Mouse (Mus musculus): Measurements from ENCODE around the gene Kcnd3. TPM values are rescaled to one million over a fixed set of nuclear protein-coding genes. Genes with fewer than 3 reads are reported as not detected.

Gene Kcnd3
- polyA plus RNA-seq, 1 experiment from 2014 or later, result 0.02 TPM

- Histone ChIP-seq H3K9ac (replicated peaks) (no peak overlapping the region), H3K4me3 (ENCODE audit: low read depth, low read length) (no peak overlapping the region), H3K4me2 (ENCODE audit: low read depth, low read length) (no peak overlapping the region), H3K27ac (ENCODE audit: low read depth) (no peak overlapping the region), H3K36me3 (replicated peaks; ENCODE audit: insufficient read depth, low read length) (no peaks in the 10 kb centered on the region), H3K9me3 (ENCODE audit: low read length) (no peaks in the 10 kb centered on the region), H3K4me1 (ENCODE audit: insufficient read depth) (no peaks in the 10 kb centered on the region), H3K27me3 (ENCODE audit: insufficient read depth, low read length) (no peaks in the 10 kb centered on the region)
- 81% methylated on average over 8 of the region's 8 CpGs for WGBS (ENCODE audit: insufficient replicate concordance)
- ATAC-seq (no peak), DNase-seq (no peak)
- TF ChIP-seq CTCF (IDR thresholded peaks at IDR 0.05; ENCODE audit: low read depth) (no peak), EP300 (IDR thresholded peaks at IDR 0.05; ENCODE audit: low read depth) (no peak)
Observed at GRCm38 (mm10) chr3:105568403-105568802, 116.3 kb downstream of the Kcnd3 start.

DNA sequence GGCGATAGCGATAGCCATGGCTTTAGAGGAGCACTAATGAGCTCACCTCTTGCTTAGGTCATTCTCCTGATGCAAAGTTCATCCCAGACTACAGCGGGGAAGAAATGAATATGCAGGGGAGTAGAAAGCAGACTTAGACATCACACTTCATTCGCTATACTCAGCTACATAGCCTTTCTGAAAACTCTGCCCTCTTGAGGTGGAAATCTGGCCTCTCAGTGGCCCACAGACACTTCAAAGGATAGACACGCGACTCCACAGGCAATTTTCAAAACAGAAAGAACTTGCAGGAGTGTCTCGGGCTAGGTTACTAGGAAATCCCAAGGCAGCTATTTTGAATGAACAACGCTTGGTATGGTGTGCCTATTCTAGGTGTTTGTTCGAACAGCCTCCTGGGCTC is 116.7 kb downstream of the Kcnd3 start:
- 65% methylated on average over 9 of the region's 9 CpGs for WGBS (ENCODE audit: insufficient replicate concordance)
- Histone ChIP-seq H3K36me3 (replicated peaks; ENCODE audit: insufficient read depth, low read length) (no peaks in the 10 kb centered on the region), H3K9me3 (ENCODE audit: low read length) (no peaks in the 10 kb centered on the region), H3K27me3 (ENCODE audit: insufficient read depth, low read length) (no peaks in the 10 kb centered on the region), H3K4me3 (ENCODE audit: low read depth, low read length) (no peak overlapping the region), H3K27ac (ENCODE audit: low read depth) (no peak overlapping the region), H3K9ac (replicated peaks) (no peak overlapping the region), H3K4me2 (ENCODE audit: low read depth, low read length) (no peak overlapping the region), H3K4me1 (ENCODE audit: insufficient read depth) (no peaks in the 10 kb centered on the region)
- no peak for DNase-seq
- ATAC-seq, result no peak
- TF ChIP-seq CTCF (IDR thresholded peaks at IDR 0.05; ENCODE audit: low read depth) (no peak), EP300 (IDR thresholded peaks at IDR 0.05; ENCODE audit: low read depth) (no peak)

DNA sequence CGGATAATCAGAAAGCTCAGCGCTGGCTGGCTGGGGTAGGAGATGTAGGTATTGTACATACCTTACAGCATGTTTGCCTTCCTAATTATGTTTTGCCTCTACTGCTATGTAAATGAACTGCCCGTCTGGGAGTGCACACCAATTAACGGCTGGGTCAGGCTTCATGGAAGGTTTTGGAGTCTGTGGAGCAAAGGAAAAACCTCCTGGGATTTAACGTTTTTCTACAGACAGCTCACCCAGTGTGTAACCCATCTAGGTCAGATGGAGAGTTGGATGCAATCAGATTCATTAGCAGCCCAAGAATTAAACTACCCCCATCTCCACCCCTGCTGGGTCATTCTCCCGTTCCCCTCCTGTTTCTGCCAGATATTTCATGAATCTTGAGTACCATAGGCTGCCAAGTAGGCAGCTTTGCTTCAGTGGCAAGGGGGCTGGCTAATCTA is 117.2 kb downstream of the Kcnd3 start:
- no peaks in the 10 kb centered on the region for H3K27me3 ChIP-seq (ENCODE audit: insufficient read depth, low read length)
- H3K9ac ChIP-seq (replicated peaks), result no peak overlapping the region
- DNase-seq (no peak), ATAC-seq (no peak)
- 52% methylated on average over 6 of the region's 6 CpGs for WGBS (ENCODE audit: insufficient replicate concordance)
- no peak overlapping the region for H3K4me2 ChIP-seq (ENCODE audit: low read depth, low read length)
- no peak overlapping the region for H3K27ac ChIP-seq (ENCODE audit: low read depth)
- H3K9me3 ChIP-seq (ENCODE audit: low read length), result no peaks in the 10 kb centered on the region
- no peaks in the 10 kb centered on the region for H3K36me3 ChIP-seq (replicated peaks; ENCODE audit: insufficient read depth, low read length)
- no peak for TF ChIP-seq CTCF (IDR thresholded peaks at IDR 0.05; ENCODE audit: low read depth)
- no peak for TF ChIP-seq EP300 (IDR thresholded peaks at IDR 0.05; ENCODE audit: low read depth)
- no peak overlapping the region for H3K4me3 ChIP-seq (ENCODE audit: low read depth, low read length)
- no peaks in the 10 kb centered on the region for H3K4me1 ChIP-seq (ENCODE audit: insufficient read depth)

GRCm38 (mm10) chr3:105569950-105570349 is 117.8 kb downstream of the Kcnd3 start:
- WGBS (ENCODE audit: insufficient replicate concordance), result 74% methylated on average over 9 of the region's 9 CpGs
- TF ChIP-seq EP300 (IDR thresholded peaks at IDR 0.05; ENCODE audit: low read depth) (no peak), CTCF (IDR thresholded peaks at IDR 0.05; ENCODE audit: low read depth) (no peak)
- Histone ChIP-seq H3K9ac (replicated peaks) (no peak overlapping the region), H3K4me3 (ENCODE audit: low read depth, low read length) (no peak overlapping the region), H3K4me1 (ENCODE audit: insufficient read depth) (no peaks in the 10 kb centered on the region), H3K36me3 (replicated peaks; ENCODE audit: insufficient read depth, low read length) (no peaks in the 10 kb centered on the region), H3K9me3 (ENCODE audit: low read length) (no peaks in the 10 kb centered on the region), H3K27ac (ENCODE audit: low read depth) (no peak overlapping the region), H3K4me2 (ENCODE audit: low read depth, low read length) (no peak overlapping the region), H3K27me3 (ENCODE audit: insufficient read depth, low read length) (no peaks in the 10 kb centered on the region)
- DNase-seq, result no peak
- ATAC-seq, result no peak

DNA sequence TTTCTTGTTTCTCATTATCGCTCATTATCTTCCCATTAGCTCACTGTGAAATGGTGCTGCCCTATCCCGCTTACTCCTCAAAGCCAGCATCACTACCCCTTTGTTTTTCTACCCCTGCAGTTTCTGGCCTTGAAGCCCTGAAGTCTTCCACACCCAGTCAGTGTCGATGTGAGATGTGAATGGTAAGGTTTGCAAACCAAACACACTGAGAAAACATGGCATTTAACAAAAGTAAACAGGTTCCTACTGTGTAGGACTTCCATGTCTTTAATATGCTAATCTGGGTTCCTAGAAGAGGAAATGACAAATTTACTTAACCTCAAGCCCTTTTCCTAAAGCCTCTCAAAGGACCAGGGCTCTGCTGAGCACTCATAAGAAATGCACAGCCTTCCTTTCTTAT is 118.7 kb downstream of the Kcnd3 start:
- no peaks in the 10 kb centered on the region for H3K27me3 ChIP-seq (ENCODE audit: insufficient read depth, low read length)
- H3K4me2 ChIP-seq (ENCODE audit: low read depth, low read length), result no peak overlapping the region
- 42% methylated on average over 3 of the region's 3 CpGs for WGBS (ENCODE audit: insufficient replicate concordance)
- TF ChIP-seq CTCF (IDR thresholded peaks at IDR 0.05; ENCODE audit: low read depth), result no peak
- no peak for TF ChIP-seq EP300 (IDR thresholded peaks at IDR 0.05; ENCODE audit: low read depth)
- no peaks in the 10 kb centered on the region for H3K4me1 ChIP-seq (ENCODE audit: insufficient read depth)
- DNase-seq, result no peak
- ATAC-seq, result no peak
- H3K27ac ChIP-seq (ENCODE audit: low read depth), result no peak overlapping the region
- H3K36me3 ChIP-seq (replicated peaks; ENCODE audit: insufficient read depth, low read length), result no peaks in the 10 kb centered on the region
- H3K4me3 ChIP-seq (ENCODE audit: low read depth, low read length), result no peak overlapping the region
- H3K9ac ChIP-seq (replicated peaks), result no peak overlapping the region
- no peaks in the 10 kb centered on the region for H3K9me3 ChIP-seq (ENCODE audit: low read length)

- Histone ChIP-seq H3K4me2 (ENCODE audit: low read depth, low read length) (no peak overlapping the region), H3K4me3 (ENCODE audit: low read depth, low read length) (no peak overlapping the region), H3K9me3 (ENCODE audit: low read length) (no peaks in the 10 kb centered on the region), H3K36me3 (replicated peaks; ENCODE audit: insufficient read depth, low read length) (no peaks in the 10 kb centered on the region), H3K27ac (ENCODE audit: low read depth) (no peak overlapping the region), H3K4me1 (ENCODE audit: insufficient read depth) (no peaks in the 10 kb centered on the region), H3K9ac (replicated peaks) (no peak overlapping the region), H3K27me3 (ENCODE audit: insufficient read depth, low read length) (no peaks in the 10 kb centered on the region)
- ATAC-seq, result no peak
- 48% methylated on average over 1 of the region's 1 CpGs for WGBS (ENCODE audit: insufficient replicate concordance)
- no peak for DNase-seq
- TF ChIP-seq CTCF (IDR thresholded peaks at IDR 0.05; ENCODE audit: low read depth), result no peak
- TF ChIP-seq EP300 (IDR thresholded peaks at IDR 0.05; ENCODE audit: low read depth), result no peak
Observed at GRCm38 (mm10) chr3:105571944-105572343, 119.8 kb downstream of the Kcnd3 start.

DNA sequence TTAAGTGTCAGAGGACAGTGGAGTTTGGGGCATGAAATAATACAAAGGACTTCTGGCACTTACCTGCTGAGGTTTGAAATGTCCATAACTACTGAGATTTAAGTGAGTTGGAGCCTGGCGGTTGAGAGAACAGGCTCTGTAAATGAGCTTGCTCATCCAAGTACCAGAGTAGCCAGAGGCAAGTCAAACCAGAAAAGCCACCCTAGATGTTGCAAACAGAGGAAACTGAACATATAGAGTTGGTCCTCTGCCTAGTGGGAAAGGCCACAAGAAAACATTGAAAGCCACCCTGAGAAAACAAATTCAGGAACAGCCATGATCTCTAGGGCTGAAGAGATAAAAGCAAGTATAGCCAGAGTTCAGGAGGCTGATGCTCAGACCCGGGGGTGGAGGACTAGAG is 121.0 kb downstream of the Kcnd3 start:
- Histone ChIP-seq H3K4me3 (ENCODE audit: low read depth, low read length) (no peak overlapping the region), H3K36me3 (replicated peaks; ENCODE audit: insufficient read depth, low read length) (no peaks in the 10 kb centered on the region), H3K9me3 (ENCODE audit: low read length) (no peaks in the 10 kb centered on the region), H3K4me1 (ENCODE audit: insufficient read depth) (no peaks in the 10 kb centered on the region), H3K9ac (replicated peaks) (no peak overlapping the region), H3K27me3 (ENCODE audit: insufficient read depth, low read length) (no peaks in the 10 kb centered on the region), H3K4me2 (ENCODE audit: low read depth, low read length) (no peak overlapping the region), H3K27ac (ENCODE audit: low read depth) (no peak overlapping the region)
- ATAC-seq (no peak), DNase-seq (no peak)
- 55% methylated on average over 2 of the region's 2 CpGs for WGBS (ENCODE audit: insufficient replicate concordance)
- TF ChIP-seq CTCF (IDR thresholded peaks at IDR 0.05; ENCODE audit: low read depth) (no peak), EP300 (IDR thresholded peaks at IDR 0.05; ENCODE audit: low read depth) (no peak)

Measured in liver, postnatal 0 days (tissue).